Mouse (Mus musculus): ENCODE measurements around the gene Micu1. TPM values are rescaled to one million over a fixed set of nuclear protein-coding genes. Genes with fewer than 3 reads are reported as not detected.

Micu1 gene
- polyA plus RNA-seq, 1 experiment from 2014 or later, result 52.7 TPM

DNA sequence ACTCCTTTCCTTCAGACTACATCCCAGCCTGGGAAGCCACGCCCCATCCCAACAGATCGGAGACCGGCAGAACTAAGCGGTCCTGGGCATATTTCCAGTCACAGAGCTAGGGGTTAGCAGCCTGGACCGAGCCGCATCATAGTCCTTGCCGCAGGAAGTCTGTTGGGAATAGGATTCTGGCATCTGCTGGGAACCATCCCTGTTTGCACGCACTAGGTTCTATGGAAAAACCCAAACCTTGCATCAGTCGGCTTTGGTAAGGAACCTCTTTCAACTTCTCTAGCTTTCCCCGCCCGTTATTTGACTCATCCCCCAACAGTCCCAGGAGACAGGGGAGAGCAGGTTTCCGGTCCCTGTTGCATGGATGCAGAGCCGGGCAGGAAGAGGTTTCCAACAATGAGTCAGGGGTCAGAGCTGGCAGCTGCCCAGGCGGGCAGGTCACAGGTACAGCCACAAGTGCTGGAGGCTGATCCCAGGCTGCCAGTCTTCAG lies 207.1 kb downstream of the Micu1 start:
- H3K4me3 ChIP-seq, result peak overlapping the region; percentile 38
- H3K36me3 ChIP-seq (replicated peaks), result no peaks in the 10 kb centered on the region
- DNase-seq (ENCODE audit: low spot score), result peak; percentile 58
- peaks cover 57% of the 10 kb centered on the region for H3K4me1 ChIP-seq
- peaks cover 16% of the 10 kb centered on the region; the same call in 1 of the 2 replicates for H3K27me3 ChIP-seq (replicated peaks; ENCODE audit: low read depth, poor library complexity, severe bottlenecking)
- WGBS, result 8% methylated on average over 14 of the region's 14 CpGs
- H3K9me3 ChIP-seq, result no peaks in the 10 kb centered on the region
- peak overlapping the region; percentile 71 for H3K27ac ChIP-seq (replicated peaks)

DNA sequence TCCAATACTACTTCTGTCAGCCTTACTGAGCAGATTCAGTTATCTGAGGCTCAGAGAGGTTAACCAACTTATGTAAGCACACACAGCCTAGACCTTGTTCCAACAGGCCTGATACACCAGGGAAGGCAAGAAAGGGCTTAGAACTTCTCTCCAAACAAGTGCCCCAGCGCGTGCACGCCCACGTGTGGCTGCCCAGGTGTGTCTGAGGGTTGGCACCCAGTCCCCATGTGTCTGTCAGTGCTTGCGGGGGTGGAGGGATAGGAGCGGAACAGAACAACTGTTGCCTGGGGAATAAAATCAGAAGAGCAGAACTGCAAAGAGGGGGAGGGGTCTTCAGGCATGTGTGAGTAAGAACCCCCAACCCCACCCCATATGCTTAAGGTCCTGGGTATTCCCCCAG lies 208.8 kb downstream of the Micu1 start:
- H3K36me3 ChIP-seq (replicated peaks), result no peaks in the 10 kb centered on the region
- 22% methylated on average over 6 of the region's 6 CpGs for WGBS
- H3K9me3 ChIP-seq, result no peaks in the 10 kb centered on the region
- DNase-seq (ENCODE audit: low spot score), result no peak
- peaks cover 16% of the 10 kb centered on the region; the same call in 1 of the 2 replicates for H3K27me3 ChIP-seq (replicated peaks; ENCODE audit: low read depth, poor library complexity, severe bottlenecking)
- H3K4me1 ChIP-seq, result peaks cover 68% of the 10 kb centered on the region
- peak overlapping the region; percentile 43 for H3K4me3 ChIP-seq
- peak overlapping the region; percentile 87 for H3K27ac ChIP-seq (replicated peaks)

DNA sequence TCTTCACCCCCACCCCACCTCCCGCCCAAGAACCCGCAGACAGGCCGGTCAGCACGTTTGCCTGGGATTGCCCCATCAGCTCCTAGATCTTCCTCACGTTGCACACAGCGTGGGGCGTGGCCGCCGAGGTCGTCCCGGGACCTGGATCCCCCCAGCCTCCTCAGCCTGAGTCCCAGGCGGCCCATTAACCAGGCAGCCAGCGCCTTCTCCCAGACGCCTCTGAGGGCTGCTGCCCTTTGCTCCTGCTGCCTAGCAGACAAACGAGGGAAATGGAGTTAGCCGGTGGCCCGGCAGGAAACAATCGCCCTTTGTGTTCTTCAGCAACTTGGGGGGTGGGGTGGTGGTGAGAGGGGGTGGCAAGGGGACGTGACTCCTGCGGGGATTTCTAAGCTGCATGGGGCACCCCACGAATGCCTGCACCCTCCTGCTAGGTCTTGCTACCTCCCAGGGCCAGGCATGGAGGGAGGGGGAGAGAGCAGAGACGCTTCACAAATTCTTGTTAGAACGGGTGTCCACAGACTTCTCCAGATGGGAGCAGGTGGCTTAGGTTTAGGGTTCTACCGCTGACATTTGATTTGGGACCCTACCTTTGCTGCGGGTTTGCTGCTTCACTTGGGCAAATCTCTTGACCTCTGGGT lies 209.4 kb downstream of the Micu1 start:
- peak; percentile 74 for DNase-seq (ENCODE audit: low spot score)
- no peaks in the 10 kb centered on the region for H3K9me3 ChIP-seq
- 2% methylated on average over 25 of the region's 25 CpGs for WGBS
- H3K27me3 ChIP-seq (replicated peaks; ENCODE audit: low read depth, poor library complexity, severe bottlenecking), result peaks cover 16% of the 10 kb centered on the region; the same call in 1 of the 2 replicates
- H3K36me3 ChIP-seq (replicated peaks), result no peaks in the 10 kb centered on the region
- H3K4me1 ChIP-seq, result peaks cover 73% of the 10 kb centered on the region
- peak overlapping the region; percentile 87 for H3K27ac ChIP-seq (replicated peaks)
- H3K4me3 ChIP-seq, result peak overlapping the region; percentile 43

Other genes with a start within 250 kb of the Micu1 start
- gene Gm10322, start 86.4 kb upstream of the Micu1 start, polyA plus RNA-seq (2016; fragmentation: Nextera tagmentation; extraction: Ambion mirVana), result not detected in 2 replicates
- gene Mcu, start 85.8 kb upstream of the Micu1 start, polyA plus RNA-seq (2016; fragmentation: Nextera tagmentation; extraction: Ambion mirVana), result 17.4 and 19.4 TPM in 2 replicates
- gene Dnajb12, start 177.1 kb downstream of the Micu1 start, polyA plus RNA-seq (2016; fragmentation: Nextera tagmentation; extraction: Ambion mirVana), result 27.0 TPM in 2 replicates
- gene Ddit4, start 249.4 kb downstream of the Micu1 start, polyA plus RNA-seq (2016; fragmentation: Nextera tagmentation; extraction: Ambion mirVana), result 35.9 and 42.0 TPM in 2 replicates

Data from embryonic facial prominence, embryonic 10.5 days (tissue).